Mouse (Mus musculus): ENCODE results near the gene 1700016D06Rik. TPM values are rescaled to one million over a fixed set of nuclear protein-coding genes. Genes with fewer than 3 reads are reported as not detected.

Gene 1700016D06Rik
- total and polyA plus RNA-seq, 3 experiments, result not detected

- peak; percentile 62 for TF ChIP-seq SIN3A (IDR thresholded peaks at IDR 0.05; ENCODE audit: low read length)
These were observed 64.4 kb downstream of the 1700016D06Rik start (continued) for GRCm38 (mm10) chr8:11636324-11637057.

- DNase-seq (ENCODE audit: low read depth, low spot score), result peak; percentile 98
- peaks cover 0 to 15% of the 10 kb centered on the region in 2 experiments; a peak in 2 of 4 replicates for H3K4me1 ChIP-seq (ENCODE audit: control insufficient read depth in 1 of 2, insufficient read depth in 2 of 2, low read length in 2 of 2)
- TF ChIP-seq NELFE (IDR thresholded peaks at IDR 0.05; ENCODE audit: low read depth, low read length) (peak; percentile 91), RCOR1 (IDR thresholded peaks at IDR 0.05; ENCODE audit: low read depth, low read length) (no peak), TBP (IDR thresholded peaks at IDR 0.05; ENCODE audit: low read depth, low read length) (peak; percentile 32; the same call in 1 of the 2 replicates), MXI1 (IDR thresholded peaks at IDR 0.05; ENCODE audit: low read depth, low read length) (no peak), MYB (IDR thresholded peaks at IDR 0.05; ENCODE audit: low read depth, low read length) (no peak), KAT2A (conservative IDR thresholded peaks at IDR 0.05; ENCODE audit: low read depth, low read length) (no peak; the same call in 1 of the 2 replicates), MYC (IDR thresholded peaks at IDR 0.05; ENCODE audit: low read depth, low read length) (0 out of 2 replicates have a peak, but pooled peaks have one; percentile 6), ELF1 (IDR thresholded peaks at IDR 0.05; ENCODE audit: low read depth, low read length) (no peak), CTCF (IDR thresholded peaks at IDR 0.05 in 2 of 3, conservative IDR thresholded peaks at IDR 0.05 in 1 of 3; ENCODE audit: control insufficient read depth in 1 of 3, insufficient read depth in 1 of 3, low read depth in 2 of 3, low read length in 3 of 3, poor library complexity in 1 of 3, severe bottlenecking in 1 of 3) (no peak), SMC3 (IDR thresholded peaks at IDR 0.05; ENCODE audit: low read depth, low read length) (no peak), POLR2AphosphoS5 (IDR thresholded peaks at IDR 0.05; ENCODE audit: borderline replicate concordance, low read depth, low read length) (no peak), GABPA (IDR thresholded peaks at IDR 0.05; ENCODE audit: low read depth, low read length) (no peak), POLR2AphosphoS2 (IDR thresholded peaks at IDR 0.05; ENCODE audit: low read length) (peak; percentile 72; the same call in 1 of the 2 replicates), TCF12 (IDR thresholded peaks at IDR 0.05; ENCODE audit: low read depth, low read length) (no peak), USF2 (IDR thresholded peaks at IDR 0.05; ENCODE audit: borderline replicate concordance in 1 of 2, insufficient read depth in 1 of 2, low read depth in 1 of 2, low read length in 2 of 2) (no peak), HCFC1 (IDR thresholded peaks at IDR 0.05; ENCODE audit: low read depth, low read length) (no peak; the same call in 1 of the 2 replicates), ZKSCAN1 (IDR thresholded peaks at IDR 0.05; ENCODE audit: low read depth, low read length) (no peak), TAL1 (IDR thresholded peaks at IDR 0.05; ENCODE audit: low read length) (no peak), MAZ (IDR thresholded peaks at IDR 0.05; ENCODE audit: low read depth, low read length) (no peak), ETS1 (IDR thresholded peaks at IDR 0.05; ENCODE audit: low read depth, low read length) (no peak), ZNF384 (IDR thresholded peaks at IDR 0.05; ENCODE audit: low read depth, low read length) (no peak), MAX (IDR thresholded peaks at IDR 0.05; ENCODE audit: low read length) (no peak), CHD2 (IDR thresholded peaks at IDR 0.05; ENCODE audit: low read length) (no peak), POLR2A (IDR thresholded peaks at IDR 0.05; ENCODE audit: control insufficient read depth in 1 of 2, insufficient read depth in 1 of 2, low read depth in 1 of 2, low read length in 2 of 2, poor library complexity in 1 of 2) (peak; percentile 71 to 94; a peak in 3 of 4 replicates), NRF1 (IDR thresholded peaks at IDR 0.05; ENCODE audit: insufficient read depth, low read depth, low read length, poor library complexity, severe bottlenecking) (peak; percentile 63; the same call in 1 of the 2 replicates), SIN3A (IDR thresholded peaks at IDR 0.05; ENCODE audit: low read length) (no peak; the same call in 1 of the 2 replicates), GATA1 (IDR thresholded peaks at IDR 0.05; ENCODE audit: low read depth, low read length) (no peak), BHLHE40 (IDR thresholded peaks at IDR 0.05; ENCODE audit: borderline replicate concordance, low read depth, low read length) (no peak), CHD1 (IDR thresholded peaks at IDR 0.05; ENCODE audit: low read depth, low read length) (no peak), RAD21 (IDR thresholded peaks at IDR 0.05; ENCODE audit: low read depth, low read length) (no peak), ZMIZ1 (IDR thresholded peaks at IDR 0.05; ENCODE audit: low read depth, low read length) (peak; percentile 50), JUND (IDR thresholded peaks at IDR 0.05; ENCODE audit: low read depth, low read length) (no peak), USF1 (IDR thresholded peaks at IDR 0.05; ENCODE audit: low read depth, low read length) (peak; percentile 19; the same call in 1 of the 2 replicates), MEF2A (IDR thresholded peaks at IDR 0.05; ENCODE audit: extremely low read depth, insufficient replicate concordance, low read depth, low read length, poor library complexity, severe bottlenecking) (no peak)
- H3K36me3 ChIP-seq (ENCODE audit: control insufficient read depth in 1 of 2, insufficient read depth in 2 of 2, low read length in 2 of 2), result peaks cover 0 to 19% of the 10 kb centered on the region in 2 experiments; a peak in 2 of 4 replicates
- H3K79me2 ChIP-seq (ENCODE audit: control insufficient read depth, insufficient read depth, low read length, poor library complexity), result peaks cover 33% of the 10 kb centered on the region
- peak within 1 kb of the TSS; percentile 84 for H3K4me3 ChIP-seq (ENCODE audit: control insufficient read depth in 1 of 2, insufficient read depth in 1 of 2, low read depth in 2 of 2, low read length in 2 of 2)
- H3K9me3 ChIP-seq (replicated peaks; ENCODE audit: insufficient read depth, low read length), result no peaks in the 10 kb centered on the region
- H3K9ac ChIP-seq (ENCODE audit: control insufficient read depth, low read depth, low read length, poor library complexity, severe bottlenecking), result peak within 1 kb of the TSS; percentile 94
- no peaks in the 10 kb centered on the region for H3K27me3 ChIP-seq (ENCODE audit: control insufficient read depth in 1 of 2, insufficient read depth in 2 of 2, low read length in 2 of 2)
- peak within 1 kb of the TSS; percentile 92 for H3K27ac ChIP-seq (ENCODE audit: control insufficient read depth, low read depth, low read length)
These were observed 65.2 kb downstream of the 1700016D06Rik start, which contains the start of gene Ankrd10 for GRCm38 (mm10) chr8:11635611-11636081. Gene Ankrd10 (minus strand): TSS chr8:11635757.

Measured in MEL (cell line).